Mouse (Mus musculus) T-helper 2 cell (primary cell): Measurements from ENCODE around the gene Tnfsf10.

Experiments
- in situ Hi-C: fragments of 300-600 bp; cut with MboI, MseI; formaldehyde crosslinking; loops from one replicate; pipeline ENCODE4 v1.15.1; 2025; ENCODE audit warnings: high pct_unique_total_duplicates

Tnfsf10 gene

DNA sequence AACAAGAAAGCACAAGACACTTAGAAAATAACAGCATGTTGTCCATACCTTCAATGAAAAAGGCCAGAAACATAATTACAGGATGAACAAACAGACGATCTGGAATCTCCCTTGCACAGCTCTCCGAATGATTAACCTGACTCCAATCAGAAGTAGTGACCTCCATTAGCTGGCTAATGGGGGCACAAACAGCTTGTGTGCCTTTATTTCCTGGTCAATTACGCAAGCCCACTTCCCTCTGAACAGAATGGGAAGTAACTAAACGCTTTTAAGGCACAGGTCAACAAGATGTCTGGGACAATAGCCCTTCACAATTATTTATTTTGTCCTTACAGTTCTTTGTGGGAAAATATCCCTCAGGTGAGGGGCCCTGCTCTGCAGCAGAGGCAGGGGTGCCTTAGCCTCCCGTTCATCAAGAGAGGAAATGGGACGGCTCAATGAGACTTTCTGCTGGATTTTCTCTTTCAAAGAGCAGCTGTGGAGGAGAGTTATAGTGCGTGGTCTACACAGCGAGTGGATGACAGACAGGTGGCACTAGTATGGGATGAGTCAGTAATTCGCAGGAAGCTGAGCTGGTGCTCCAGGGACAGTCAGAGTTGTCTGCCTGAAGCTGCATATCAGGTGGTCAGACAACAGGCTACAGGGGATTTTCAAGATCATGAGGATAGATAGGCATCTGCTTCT lies 14.3 kb upstream of the Tnfsf10 start:
- in situ Hi-C loops = no loop called here

DNA sequence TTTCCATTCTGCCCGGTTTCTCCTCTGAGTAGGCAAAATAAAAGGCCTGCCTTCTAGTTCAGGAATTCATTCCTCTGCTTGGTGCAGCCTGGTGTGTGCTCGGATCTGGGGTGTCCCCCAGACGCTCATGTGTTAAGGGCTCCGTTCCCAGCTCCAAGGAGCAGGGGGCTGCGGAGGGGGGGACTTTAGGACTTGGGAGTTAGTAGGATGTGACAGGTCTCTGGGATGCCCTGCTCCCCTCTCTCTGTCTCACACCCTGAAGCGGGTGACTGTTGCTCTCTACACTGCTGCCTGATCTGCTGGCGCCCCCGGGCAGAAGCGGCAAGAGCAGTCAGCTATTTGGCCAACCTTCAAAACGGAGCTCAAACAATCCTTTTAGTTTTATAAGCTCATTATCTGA lies 10.0 kb upstream of the Tnfsf10 start:
- in situ Hi-C loops = no loop called here

DNA sequence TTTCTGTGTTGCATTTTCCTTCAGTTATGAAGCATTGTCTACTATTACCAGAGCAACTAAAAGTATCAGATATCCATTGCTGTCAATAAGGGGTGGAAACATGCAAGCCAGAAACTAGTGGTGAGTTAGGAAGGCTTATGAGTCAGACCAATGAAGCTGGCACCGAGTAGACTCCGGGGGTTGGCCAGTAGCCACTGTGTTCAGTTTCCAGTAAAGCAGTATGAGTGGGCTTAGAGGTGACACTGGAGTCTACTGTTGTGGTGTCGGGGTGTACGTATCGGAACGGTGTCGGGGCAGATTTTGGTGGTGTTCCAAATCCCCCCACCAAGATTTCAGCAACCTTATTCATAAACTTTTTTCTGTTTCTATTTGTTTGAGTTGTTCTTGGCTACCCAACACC lies 5.9 kb upstream of the Tnfsf10 start:
- in situ Hi-C loops = no loop called here

DNA sequence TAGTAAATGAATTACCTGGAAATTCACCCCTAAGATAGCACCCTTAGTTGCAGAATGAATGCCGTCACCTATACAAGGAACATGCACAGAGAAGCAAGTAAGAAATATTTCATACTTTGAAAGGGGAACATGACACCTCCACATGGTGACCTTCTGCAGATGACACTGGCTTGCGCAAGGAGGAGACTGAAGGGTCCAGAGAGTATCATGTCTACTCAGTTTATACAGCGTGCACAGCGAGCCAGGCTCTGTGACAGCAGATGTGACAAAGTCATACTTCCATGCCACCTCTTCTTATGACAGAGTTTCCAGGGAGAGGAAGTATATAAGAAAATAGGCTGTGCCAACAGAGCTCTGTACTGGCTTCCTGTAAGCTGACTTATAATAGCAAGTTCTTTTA lies 5.4 kb upstream of the Tnfsf10 start:
- in situ Hi-C loops = no loop called here

DNA sequence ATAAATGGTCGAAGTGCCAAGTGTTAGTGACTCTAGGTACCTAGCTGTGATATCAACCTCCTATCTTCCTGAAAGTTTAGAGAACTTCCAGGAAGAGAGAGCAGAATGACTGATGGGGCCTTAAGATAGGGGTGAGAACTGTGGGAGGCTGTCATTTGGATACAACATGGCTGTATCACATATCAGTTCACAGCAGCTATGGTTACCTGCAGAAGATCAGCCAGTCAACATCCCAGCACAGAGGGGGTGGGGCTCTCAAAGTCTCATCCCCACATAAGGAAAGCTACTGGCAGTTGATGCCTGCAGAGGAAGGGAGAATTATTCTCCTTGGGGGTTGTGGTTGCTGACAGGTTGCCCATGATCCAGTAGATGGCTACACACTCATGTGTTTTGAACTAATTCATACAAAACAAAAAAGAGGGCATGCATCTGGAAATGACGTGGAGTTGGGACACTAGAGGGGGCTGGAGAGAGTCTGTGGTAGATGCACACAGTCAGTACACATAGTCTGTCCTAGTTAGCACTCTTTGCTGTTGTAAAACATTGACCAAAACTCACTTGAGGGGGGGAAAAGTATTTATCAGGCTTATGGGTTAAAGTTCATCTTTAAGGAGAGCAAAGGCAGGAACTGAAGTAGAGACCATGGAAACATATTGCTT lies 2.2 kb upstream of the Tnfsf10 start:
- in situ Hi-C loops = no loop called here

DNA sequence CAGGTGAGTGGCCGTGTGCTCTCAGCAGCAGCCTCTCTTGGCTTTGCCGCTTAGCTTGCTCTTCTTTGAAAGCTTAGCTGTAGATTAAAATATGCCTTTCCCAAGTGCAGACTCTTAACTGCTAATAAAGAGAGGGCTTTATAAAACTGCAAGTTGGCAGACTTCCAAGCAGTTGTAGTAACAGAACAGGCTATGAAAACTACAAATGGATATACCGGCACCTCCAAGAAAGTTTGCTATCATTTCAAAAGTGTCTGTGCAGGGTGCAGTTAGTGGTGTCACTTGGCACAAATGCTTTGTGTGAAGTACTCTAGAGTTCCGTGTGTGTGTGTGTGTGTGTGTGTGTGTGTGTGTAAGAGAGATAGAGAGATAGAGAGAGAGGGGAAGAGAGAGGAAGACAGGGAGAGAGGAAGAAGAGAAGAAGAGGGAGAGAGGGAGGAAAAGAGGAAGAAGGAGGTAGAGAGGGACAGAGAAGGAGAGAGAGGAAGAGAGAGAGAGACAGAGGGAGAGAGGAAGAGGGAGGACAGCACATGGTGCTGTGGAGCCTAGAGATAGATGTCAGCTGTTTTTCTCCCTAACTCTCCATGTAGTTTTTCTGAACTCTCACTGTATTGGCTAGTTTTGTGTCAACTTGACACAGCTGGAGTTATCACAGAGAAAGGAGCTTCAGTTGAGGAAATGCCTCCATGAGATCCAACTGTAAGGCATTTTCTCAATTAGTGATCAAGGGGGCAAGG lies 628 bp downstream of the Tnfsf10 start:
- in situ Hi-C loops = no loop called here

DNA sequence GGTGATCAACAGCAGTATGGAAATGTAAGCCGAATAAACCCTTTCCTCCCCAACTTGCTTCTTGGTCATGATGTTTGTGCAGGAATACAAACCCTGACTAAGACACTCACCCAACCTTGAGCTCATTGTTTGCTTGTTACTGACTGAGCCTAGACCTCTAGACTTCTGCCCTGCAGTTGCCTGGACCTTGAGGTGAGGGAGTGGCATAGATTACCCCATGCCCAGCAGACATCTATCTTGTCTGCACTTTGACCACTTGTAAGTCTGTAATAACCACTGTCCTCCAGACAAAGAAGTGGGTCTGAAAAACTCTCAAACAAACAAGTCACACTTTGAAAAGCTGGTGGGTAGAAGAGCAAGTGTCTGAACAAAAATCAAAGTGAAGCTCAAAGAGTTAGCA lies 2.8 kb downstream of the Tnfsf10 start:
- in situ Hi-C loops = no loop called here

DNA sequence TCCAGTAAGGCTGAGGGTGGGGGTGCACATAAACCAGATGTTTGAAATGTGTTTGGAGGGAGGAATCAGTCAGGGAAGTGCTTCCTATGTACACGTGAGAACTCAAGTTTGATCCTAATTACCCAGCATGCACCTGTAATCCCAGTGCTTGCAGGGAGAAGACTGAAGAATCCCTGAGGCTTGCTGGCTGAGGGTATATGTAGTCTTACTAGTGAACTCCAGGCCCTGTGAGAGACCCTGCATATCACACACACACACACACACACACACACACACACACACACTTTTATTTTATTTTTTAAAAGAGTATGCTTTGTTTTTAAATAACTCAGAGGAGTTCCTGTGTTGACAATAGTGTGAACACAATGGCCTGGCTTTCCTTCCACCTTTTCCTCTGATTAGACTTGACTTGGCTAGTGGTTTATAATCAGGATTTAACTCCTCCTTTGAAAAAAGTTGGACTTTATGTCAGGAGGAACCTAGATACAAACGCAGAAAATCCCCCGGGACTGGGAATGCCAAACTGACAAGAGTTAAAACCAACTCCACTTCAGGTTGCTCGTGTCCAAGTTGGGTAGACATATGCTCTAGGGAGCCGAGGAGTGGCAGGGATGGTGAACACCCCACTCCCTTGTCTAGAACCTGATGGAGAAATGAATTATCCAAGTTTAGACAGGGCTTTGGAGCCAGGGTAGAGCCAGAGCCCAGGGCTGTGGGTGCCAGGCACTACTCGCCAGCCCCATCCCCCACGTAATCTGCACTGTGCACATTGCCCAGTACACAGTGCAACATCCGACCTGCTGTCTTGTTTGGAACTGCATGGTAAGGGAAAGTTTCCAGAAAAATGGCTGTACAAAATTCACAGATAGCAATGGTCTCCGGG lies 4.0 kb downstream of the Tnfsf10 start:
- in situ Hi-C loops = no loop called here

DNA sequence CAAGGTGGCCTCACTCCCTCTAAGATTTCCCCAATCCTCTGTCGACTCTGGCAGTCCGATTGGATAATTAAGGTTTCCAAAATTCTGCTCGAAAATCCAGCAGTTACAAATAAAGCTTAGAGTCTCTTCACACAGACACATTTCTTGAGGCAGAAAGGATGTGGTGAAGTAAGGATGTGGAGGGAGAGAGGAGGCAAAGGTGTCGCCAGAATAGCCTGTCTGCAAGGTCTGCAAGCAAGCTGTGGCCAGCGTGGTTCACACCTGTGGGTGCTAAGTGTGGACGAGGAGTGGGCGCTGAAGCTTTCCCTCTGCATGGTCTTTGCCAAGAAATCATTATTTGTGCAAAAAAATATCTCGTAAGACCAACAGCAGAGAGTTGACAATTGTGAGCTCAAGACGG lies 5.8 kb downstream of the Tnfsf10 start:
- in situ Hi-C loops = no loop called here

DNA sequence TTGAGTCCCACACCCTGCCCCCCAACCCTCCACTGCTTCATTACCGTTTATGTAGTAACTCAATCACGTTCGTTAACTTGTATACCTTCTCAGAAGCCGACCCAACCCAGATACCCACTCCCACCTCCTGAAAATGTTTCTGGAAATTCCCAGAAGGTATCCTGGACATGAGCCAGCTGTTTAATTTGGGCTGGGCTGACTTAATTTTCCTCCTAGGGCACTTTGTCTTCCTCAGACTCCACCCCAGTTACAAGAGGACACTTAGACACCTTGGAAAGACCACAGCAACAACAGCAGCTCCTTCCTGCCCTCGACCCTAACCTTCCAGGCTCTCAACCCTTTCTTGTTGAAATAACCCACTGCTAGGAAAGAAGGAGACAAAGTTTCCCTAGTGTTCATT lies 6.7 kb downstream of the Tnfsf10 start:
- in situ Hi-C loops = no loop called here

DNA sequence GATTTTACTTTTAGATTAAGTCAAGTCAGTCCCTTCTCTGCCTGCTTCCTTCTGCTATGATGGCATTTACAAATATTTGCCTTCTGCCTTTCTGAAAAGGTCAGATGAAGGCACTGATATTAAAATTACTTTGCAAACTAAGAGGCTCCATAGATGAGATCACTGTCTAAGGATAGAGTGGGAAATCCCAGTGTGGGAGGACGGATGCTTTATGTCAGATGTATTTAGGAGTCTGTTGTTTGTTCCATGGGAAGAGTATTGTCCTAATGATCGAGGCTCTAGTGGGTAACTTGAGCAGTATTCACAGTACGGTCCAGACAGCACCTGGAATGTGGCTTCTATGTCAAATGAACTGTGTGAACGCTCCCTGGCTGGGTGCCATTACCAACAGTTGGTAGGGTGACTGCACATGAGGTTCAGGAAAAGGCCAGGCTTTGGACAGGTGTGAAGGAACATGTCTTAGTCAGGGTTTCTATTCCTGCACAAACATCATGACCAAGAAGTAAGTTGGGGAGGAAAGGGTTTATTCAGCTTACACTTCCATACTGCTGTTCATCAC lies 9.9 kb downstream of the Tnfsf10 start:
- in situ Hi-C loops = no loop called here

DNA sequence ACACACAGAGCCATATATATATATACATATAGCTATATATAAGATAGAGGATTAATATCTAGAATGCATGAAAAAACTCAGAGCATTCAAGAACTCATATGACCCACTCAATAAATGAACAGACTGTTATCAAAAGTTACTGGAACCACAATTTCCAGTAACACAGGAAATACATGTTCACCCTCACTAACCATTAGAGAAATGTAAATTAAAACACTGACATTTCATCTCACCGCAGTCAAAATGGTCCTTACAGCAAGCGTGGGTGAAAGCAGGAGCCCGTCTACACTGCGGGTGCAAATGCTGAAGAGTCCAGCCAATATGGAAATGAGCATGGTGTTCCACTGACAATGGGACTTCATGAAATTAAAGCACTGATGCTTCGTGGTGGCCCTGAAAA lies 13.9 kb downstream of the Tnfsf10 start:
- in situ Hi-C loops = loop anchor here (5.0 kb wide), 1 partner anchor 43 kb away; no protein-coding TSS in a partner anchor

DNA sequence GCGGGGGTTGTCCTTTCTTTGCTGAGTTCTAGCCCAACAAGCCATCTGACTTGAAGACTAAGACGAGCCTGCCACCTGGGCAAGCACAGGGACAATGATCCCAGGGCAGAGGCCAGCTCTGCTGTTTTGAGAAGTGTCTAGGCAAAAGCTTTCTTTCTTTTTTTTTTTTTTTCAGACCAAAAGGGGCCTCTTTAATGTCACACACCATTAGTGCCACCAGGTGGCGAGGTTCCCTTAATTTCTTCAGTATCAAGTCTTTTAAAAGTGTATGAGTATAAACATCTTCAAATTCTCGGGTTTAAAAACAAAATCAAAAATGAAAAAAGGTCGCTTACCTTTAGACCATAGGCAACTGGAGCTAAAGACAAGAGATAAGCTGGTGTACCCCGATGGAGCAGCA lies 21.6 kb downstream of the Tnfsf10 start:
- in situ Hi-C loops = no loop called here

DNA sequence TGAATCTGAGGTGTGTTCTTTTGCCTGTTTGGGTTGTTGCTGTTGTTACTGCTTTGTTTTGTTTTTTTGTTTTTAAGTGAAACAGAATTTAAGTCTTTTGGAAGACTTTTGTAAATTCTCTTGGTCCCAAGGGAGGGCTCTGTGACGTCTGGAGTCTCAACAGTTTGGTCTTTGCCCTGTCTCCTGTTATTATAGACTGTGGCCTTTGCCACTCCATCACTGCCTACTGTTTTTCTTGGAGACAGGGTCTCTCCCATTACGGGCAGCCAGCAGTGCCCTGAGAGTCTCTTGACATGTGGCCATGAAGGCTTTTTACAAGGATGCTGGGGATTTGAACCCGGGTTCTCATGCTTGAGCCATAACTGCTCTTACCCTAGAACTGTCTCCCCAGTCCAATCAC lies 22.1 kb downstream of the Tnfsf10 start:
- in situ Hi-C loops = no loop called here

DNA sequence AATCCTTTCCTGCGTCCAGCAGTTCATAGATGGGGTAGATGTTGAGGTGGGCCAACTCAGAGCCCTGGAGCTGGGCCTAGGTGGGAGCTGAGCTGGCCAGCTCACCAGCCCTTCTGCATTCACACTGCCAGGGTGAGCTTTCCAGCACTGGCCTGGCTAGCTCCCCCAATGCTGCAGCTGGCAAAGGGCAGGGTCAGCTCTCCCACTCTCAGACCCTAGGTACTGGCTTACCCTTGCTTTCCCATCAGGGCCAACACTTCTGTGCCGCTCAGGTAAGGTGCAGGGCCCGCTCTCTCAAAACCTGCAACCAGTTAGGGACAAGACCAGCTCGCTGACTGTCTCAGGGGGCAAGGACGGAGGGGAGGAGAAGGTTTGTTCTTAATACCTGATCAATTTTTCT lies 23.9 kb downstream of the Tnfsf10 start:
- in situ Hi-C loops = no loop called here

DNA sequence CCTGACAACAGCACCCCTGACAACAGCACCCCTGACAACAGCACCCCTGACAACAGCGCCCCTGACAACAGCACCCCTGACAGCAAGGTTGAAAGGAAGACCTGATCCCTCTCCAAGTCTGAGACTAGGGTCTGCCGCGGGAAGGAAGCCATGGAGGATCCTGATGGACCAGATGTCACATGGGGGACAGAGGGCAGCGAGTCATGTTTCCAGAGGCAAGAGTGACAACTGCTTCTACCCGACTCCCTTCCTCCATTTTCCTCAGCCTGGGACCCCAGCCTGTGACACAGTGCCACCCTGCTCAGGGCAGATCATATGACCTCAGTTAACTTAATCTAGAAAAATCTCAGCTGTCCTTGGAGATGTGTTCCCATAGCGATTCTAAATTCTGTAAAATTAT lies 25.6 kb downstream of the Tnfsf10 start:
- in situ Hi-C loops = no loop called here

DNA sequence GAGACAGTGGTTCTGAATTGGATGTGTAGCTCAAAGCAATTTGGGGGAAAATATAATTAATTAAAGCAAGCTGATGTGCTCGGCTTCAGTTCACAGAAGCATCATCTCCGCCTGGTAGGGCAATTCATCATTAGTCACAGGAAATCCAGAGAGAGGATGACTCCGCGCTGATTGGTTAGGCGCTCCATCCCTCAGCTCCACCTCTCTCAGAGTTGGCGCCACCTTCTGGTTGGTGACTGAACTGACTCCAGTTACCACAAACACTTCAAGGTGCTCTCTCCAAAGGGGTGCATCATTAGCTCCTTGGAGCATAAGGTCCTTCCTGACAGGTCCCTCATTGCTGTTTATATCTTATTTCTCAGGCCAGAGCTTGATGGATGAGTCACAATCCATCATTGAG lies 28.7 kb downstream of the Tnfsf10 start:
- in situ Hi-C loops = no loop called here

DNA sequence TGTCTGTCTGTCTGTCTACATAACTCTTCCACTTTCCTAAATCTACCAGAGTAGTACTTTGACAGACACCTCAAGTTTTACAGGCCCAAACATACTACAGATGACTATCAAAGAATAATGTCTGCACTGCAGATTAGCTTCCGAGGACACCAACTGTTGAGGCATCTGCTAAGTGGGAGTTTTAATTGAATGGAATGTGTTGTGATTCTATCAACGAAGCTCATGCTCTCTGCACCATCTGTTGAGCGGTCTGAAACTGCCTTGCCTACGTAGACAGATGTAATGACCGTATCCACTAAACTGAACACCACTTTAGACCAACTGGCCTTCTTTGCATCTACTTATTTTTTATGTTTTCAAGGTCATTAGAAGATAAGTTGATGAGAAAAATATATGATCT lies 31.6 kb downstream of the Tnfsf10 start:
- in situ Hi-C loops = no loop called here

DNA sequence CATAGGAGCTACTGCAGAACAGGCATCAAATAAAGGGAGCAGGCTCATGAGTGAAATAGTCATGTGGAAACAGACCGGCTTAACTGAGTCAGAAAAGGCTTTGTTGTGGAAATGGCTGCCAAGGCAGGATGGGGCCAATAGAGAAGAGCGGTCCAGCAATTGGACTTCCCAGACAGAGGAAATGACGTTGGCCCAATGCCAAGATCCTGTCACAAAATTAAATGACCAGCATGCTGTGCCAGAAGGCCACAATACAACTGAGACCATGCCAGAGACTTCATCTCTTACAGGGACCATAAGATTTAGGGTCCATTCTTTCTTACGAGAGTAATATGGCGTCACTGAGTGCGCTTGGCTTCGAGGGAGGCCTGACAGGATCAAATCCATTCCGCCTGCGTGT lies 34.3 kb downstream of the Tnfsf10 start:
- in situ Hi-C loops = no loop called here

DNA sequence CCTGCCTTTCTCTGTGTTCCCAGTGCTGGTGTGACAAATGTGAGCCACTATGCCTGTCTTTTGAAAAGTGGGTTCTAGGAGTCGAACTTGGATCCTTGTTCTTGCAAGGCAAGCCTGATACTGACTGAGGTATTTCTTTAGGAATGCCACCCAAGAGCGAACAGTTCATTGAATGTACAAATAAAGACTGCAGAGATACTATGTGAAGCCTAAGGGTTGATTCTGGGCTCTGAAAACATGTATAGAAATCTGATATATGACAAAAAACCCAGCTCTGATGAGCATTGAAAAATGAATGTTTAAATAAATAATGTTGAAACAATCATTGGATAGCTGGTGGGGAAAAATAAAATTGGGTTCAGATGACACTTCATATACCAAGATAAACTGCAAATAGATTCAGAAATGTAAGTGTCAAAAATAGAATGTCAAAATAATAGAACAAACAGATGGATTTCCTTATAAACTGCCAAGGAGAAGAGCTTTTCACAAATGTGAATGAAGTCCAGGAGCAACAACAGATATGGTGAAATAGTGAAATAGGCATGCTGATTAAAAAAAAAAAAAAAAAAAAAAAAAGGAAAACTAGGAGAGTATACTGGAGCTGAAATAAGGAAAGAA lies 42.4 kb downstream of the Tnfsf10 start:
- in situ Hi-C loops = no loop called here

DNA sequence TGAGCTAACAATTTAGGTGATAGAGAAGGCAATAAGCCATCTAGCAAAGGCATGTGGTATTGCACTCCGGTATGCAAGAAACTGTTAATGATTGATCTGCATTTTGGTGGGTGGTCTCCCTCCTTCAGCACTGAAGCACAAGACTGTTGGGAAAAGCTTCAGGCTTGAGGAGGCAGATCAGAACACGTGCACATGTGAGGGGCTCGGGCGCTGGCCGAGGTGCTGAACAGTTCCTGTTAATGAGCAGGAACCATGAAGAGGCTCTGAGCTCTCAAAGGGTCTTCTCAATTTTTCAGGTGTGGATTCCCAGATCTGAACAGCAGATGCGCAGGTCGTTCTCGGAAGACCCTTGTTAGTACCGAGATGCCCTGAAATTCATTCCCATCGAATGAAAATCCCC lies 53.3 kb downstream of the Tnfsf10 start:
- in situ Hi-C loops = no loop called here
